Mouse (Mus musculus): ENCODE results near the gene Arhgap23. TPM values are rescaled to one million over a fixed set of nuclear protein-coding genes. Genes with fewer than 3 reads are reported as not detected.

The Arhgap23 gene
- polyA plus RNA-seq, 1 experiment from 2014 or later, result 12.5 TPM

- WGBS, result 34% methylated on average over 4 of the region's 4 CpGs
- Histone ChIP-seq H3K9me3 (replicated peaks) (no peaks in the 10 kb centered on the region), H3K4me3 (no peak overlapping the region), H3K27me3 (replicated peaks) (no peaks in the 10 kb centered on the region), H3K36me3 (peaks cover 7% of the 10 kb centered on the region; the same call in 1 of the 2 replicates), H3K4me1 (replicated peaks) (peaks cover 63% of the 10 kb centered on the region), H3K4me2 (no peak overlapping the region), H3K9ac (peak overlapping the region; percentile 21), H3K27ac (ENCODE audit: poor library complexity, severe bottlenecking) (peak overlapping the region; percentile 51)
- no peak for ATAC-seq (ENCODE audit: insufficient number of reproducible peaks, low FRiP score)
These were observed 7.2 kb downstream of the Arhgap23 start for GRCm38 (mm10) chr11:97422507-97422906.

DNA sequence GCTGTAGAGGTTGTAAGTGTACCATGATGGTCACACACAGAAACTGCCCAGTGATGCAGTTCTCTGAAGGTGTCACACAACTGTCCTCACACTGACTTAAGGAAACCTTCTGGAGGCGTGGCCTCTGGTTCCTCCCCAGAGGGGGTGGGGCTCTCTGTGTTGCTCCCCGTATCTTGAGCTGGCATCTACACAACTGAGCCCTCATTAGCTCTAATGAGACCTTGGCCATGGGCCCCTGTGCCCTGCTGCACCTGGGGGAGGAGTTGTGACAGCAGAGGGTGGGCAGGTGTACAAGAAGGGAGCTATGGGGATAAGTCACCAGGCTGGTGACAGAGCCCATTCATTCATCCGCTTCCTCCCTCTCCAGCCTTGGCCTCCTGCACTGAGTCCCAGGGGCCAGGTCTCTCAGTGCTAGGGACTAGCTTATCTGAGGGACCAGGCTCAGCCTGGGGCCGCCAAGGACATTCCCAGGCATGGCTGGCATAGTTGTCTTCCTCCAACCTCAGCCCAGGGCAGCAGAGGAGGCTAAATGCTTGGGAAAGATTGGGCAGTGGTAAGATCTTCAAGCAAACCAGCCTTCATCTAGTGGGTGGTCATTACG lies 8.9 kb downstream of the Arhgap23 start:
- Histone ChIP-seq H3K4me2 (0 out of 2 replicates have a peak overlapping the region, but pooled peaks have one; percentile 14), H3K9me3 (replicated peaks) (no peaks in the 10 kb centered on the region), H3K9ac (peak overlapping the region; percentile 20; the same call in 1 of the 2 replicates), H3K36me3 (peaks cover 7% of the 10 kb centered on the region; the same call in 1 of the 2 replicates), H3K27me3 (replicated peaks) (no peaks in the 10 kb centered on the region), H3K27ac (ENCODE audit: poor library complexity, severe bottlenecking) (peak overlapping the region; percentile 72), H3K4me1 (replicated peaks) (peaks cover 63% of the 10 kb centered on the region), H3K4me3 (no peak overlapping the region)
- ATAC-seq (ENCODE audit: insufficient number of reproducible peaks, low FRiP score), result no peak
- 26% methylated on average over 5 of the region's 5 CpGs for WGBS

DNA sequence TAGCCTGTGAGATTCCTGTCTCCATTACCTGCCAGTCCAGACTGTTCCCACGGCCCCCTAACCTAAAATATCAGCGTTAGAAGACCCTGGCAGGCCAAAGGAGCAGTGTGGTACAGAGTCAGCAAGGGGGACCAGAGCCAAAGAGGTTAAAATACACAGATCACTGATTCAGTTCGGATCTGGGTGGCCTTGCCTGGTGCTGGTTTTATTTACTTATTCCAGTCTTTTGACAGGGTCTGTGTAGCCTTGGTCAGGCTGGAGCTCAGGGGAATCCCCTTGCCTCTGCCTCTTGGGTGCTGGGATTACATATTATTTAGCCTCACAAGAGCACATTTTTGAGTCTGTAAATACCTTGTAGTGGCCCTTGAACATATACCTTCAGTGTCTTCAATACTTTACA lies 9.5 kb downstream of the Arhgap23 start:
- no peak overlapping the region; the same call in 1 of the 2 replicates for H3K9ac ChIP-seq
- peaks cover 63% of the 10 kb centered on the region for H3K4me1 ChIP-seq (replicated peaks)
- H3K36me3 ChIP-seq, result peaks cover 7% of the 10 kb centered on the region; the same call in 1 of the 2 replicates
- no peaks in the 10 kb centered on the region for H3K9me3 ChIP-seq (replicated peaks)
- 54% methylated on average over 3 of the region's 3 CpGs for WGBS
- ATAC-seq (ENCODE audit: insufficient number of reproducible peaks, low FRiP score), result no peak
- peak overlapping the region; percentile 72 for H3K27ac ChIP-seq (ENCODE audit: poor library complexity, severe bottlenecking)
- no peak overlapping the region for H3K4me3 ChIP-seq
- no peak overlapping the region for H3K4me2 ChIP-seq
- H3K27me3 ChIP-seq (replicated peaks), result no peaks in the 10 kb centered on the region

DNA sequence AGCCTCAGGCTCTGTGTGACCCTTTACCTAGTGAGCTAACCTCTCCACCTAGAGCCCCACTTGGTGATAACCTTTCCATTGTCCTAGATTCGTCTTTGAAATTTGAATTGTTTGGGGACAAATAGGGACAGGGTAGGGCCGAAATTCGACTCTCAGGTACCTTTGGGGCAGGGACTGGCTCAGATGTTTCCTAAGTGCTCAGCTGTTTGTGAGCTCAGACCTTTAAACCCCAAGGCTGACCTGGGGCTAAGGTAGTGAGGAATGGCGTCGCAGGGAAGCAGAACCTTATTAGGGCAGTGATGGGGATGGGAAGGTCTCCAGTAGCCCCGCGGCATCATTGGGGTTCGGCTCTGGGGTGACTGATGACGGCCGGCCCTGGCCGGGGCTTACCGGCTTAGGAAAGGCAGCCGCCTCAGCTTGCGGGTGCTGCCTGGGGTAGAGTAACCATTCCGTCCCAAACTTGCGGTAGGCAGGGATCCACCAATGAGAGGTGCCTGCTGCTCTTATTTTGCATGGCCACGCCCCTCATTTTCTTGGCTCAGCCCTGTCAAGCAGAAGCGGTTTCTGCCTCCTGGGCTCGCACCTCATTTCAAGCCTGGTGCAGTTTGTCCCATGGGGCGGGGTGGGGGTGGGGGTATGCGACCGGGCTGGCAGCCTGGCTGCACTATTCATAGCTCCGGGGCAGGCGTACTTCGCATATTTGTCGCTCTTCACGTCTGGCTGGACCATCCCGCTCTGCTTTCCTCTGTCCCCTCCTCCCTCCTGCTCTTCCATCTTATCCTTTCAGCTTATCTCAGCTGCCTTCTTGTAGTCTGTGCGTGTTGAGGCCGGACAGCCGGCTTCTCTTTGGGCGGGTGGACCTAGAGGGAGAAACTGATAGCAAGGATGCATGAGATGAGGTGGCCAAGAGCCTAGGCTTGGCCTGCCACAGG lies 12.7 kb downstream of the Arhgap23 start:
- H3K4me3 ChIP-seq, result peak overlapping the region; percentile 51
- H3K4me2 ChIP-seq, result peak overlapping the region; percentile 84
- peaks cover 10% of the 10 kb centered on the region; the same call in 1 of the 2 replicates for H3K36me3 ChIP-seq
- under 1% methylated on average over 32 of the region's 32 CpGs for WGBS
- H3K4me1 ChIP-seq (replicated peaks), result peaks cover 68% of the 10 kb centered on the region
- H3K9me3 ChIP-seq (replicated peaks), result no peaks in the 10 kb centered on the region
- peak; percentile 88 for ATAC-seq (ENCODE audit: insufficient number of reproducible peaks, low FRiP score)
- peak overlapping the region; percentile 70 for H3K9ac ChIP-seq
- peak overlapping the region; percentile 96 for H3K27ac ChIP-seq (ENCODE audit: poor library complexity, severe bottlenecking)
- no peaks in the 10 kb centered on the region for H3K27me3 ChIP-seq (replicated peaks)

DNA sequence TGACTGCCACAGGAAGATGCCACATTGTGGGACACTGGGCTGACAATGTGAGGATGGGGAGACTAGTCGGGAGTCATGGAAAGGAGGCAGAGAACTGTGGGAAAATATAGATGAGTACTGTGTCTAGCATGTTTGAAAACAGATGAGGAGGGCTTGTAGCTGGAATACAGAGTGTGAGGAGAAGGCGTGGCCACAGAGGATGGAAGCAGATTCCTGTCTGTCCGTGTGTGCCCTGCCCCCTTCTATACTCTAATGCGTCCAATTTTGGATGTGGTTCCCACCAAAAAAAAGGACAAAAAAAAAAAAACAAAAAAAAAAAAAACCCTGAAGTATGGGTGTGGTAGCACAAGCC lies 13.4 kb downstream of the Arhgap23 start:
- H3K4me3 ChIP-seq, result peak overlapping the region; percentile 51
- peak overlapping the region; percentile 47 for H3K9ac ChIP-seq
- peaks cover 10% of the 10 kb centered on the region; the same call in 1 of the 2 replicates for H3K36me3 ChIP-seq
- peak overlapping the region; percentile 96 for H3K27ac ChIP-seq (ENCODE audit: poor library complexity, severe bottlenecking)
- H3K4me2 ChIP-seq, result peak overlapping the region; percentile 84
- WGBS, result 22% methylated on average over 4 of the region's 4 CpGs
- ATAC-seq (ENCODE audit: insufficient number of reproducible peaks, low FRiP score), result peak; percentile 13; the same call in 1 of the 2 replicates
- no peaks in the 10 kb centered on the region for H3K27me3 ChIP-seq (replicated peaks)
- no peaks in the 10 kb centered on the region for H3K9me3 ChIP-seq (replicated peaks)
- peaks cover 65% of the 10 kb centered on the region for H3K4me1 ChIP-seq (replicated peaks)

DNA sequence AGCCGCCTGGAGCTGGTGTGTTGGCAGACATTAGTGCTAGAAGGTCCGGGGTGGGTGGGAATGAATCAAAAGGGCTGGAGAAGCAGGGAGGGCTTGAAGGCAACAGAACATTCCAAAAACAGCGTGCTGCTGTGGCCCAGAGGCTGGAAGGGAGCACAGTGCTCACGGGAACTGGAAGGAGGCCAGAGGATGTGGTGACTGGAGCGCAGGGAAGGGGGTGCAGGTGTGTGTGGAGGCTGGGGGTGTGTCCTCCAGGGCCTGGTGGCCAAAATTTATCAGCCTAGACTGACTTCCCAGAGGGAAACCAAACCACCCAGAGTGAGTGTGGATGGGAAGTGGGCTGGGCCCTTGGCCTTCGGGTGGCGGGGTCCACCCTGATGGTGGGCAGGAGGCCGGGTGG lies 14.3 kb downstream of the Arhgap23 start:
- Histone ChIP-seq H3K9me3 (replicated peaks) (no peaks in the 10 kb centered on the region), H3K36me3 (peaks cover 10% of the 10 kb centered on the region; the same call in 1 of the 2 replicates), H3K9ac (peak overlapping the region; percentile 44; the same call in 1 of the 2 replicates), H3K4me2 (no peak overlapping the region), H3K27ac (ENCODE audit: poor library complexity, severe bottlenecking) (peak overlapping the region; percentile 96), H3K4me1 (replicated peaks) (peaks cover 58% of the 10 kb centered on the region), H3K4me3 (no peak overlapping the region), H3K27me3 (replicated peaks) (no peaks in the 10 kb centered on the region)
- 67% methylated on average over 8 of the region's 8 CpGs for WGBS
- no peak for ATAC-seq (ENCODE audit: insufficient number of reproducible peaks, low FRiP score)

DNA sequence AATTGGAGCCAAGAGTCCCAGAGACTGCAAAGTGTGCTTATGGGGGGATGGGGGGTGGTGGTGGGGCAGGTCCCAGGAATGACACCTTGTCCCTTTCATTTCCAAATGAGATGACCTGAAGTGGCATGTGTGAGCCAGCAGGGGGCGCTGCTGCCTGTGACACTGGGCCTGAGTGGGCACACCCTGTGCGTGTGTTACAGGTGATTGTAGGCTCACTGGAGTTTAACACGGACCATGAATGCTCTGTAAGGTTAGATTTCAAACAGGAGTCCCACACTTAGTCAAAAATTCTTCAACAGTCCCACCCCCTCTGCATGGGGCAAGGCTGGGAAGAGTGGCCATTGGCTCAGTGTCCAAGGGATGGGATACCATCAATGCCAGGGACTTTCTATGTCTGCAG lies 16.7 kb downstream of the Arhgap23 start:
- Histone ChIP-seq H3K4me3 (no peak overlapping the region), H3K9ac (no peak overlapping the region), H3K36me3 (0 out of 2 replicates have a peak, but pooled peaks cover 7% of the 10 kb centered on the region), H3K27ac (ENCODE audit: poor library complexity, severe bottlenecking) (no peak overlapping the region), H3K27me3 (replicated peaks) (no peaks in the 10 kb centered on the region), H3K4me2 (no peak overlapping the region), H3K9me3 (replicated peaks) (no peaks in the 10 kb centered on the region), H3K4me1 (replicated peaks) (peaks cover 75% of the 10 kb centered on the region)
- WGBS, result 13% methylated on average over 3 of the region's 3 CpGs
- no peak for ATAC-seq (ENCODE audit: insufficient number of reproducible peaks, low FRiP score)

- no peak overlapping the region for H3K4me3 ChIP-seq
- no peaks in the 10 kb centered on the region for H3K27me3 ChIP-seq (replicated peaks)
- WGBS, result 69% methylated on average over 8 of the region's 8 CpGs
- no peak overlapping the region for H3K4me2 ChIP-seq
- 0 out of 2 replicates have a peak, but pooled peaks cover 7% of the 10 kb centered on the region for H3K36me3 ChIP-seq
- peaks cover 75% of the 10 kb centered on the region for H3K4me1 ChIP-seq (replicated peaks)
- H3K9me3 ChIP-seq (replicated peaks), result no peaks in the 10 kb centered on the region
- no peak overlapping the region for H3K9ac ChIP-seq
- 0 out of 2 replicates have a peak overlapping the region, but pooled peaks have one; percentile 3 for H3K27ac ChIP-seq (ENCODE audit: poor library complexity, severe bottlenecking)
- ATAC-seq (ENCODE audit: insufficient number of reproducible peaks, low FRiP score), result no peak
These were observed 17.7 kb downstream of the Arhgap23 start for GRCm38 (mm10) chr11:97432983-97433539.

- H3K4me3 ChIP-seq, result no peak overlapping the region
- no peak overlapping the region for H3K4me2 ChIP-seq
- 78% methylated on average over 8 of the region's 8 CpGs for WGBS
- no peak for ATAC-seq (ENCODE audit: insufficient number of reproducible peaks, low FRiP score)
- H3K36me3 ChIP-seq, result 0 out of 2 replicates have a peak, but pooled peaks cover 7% of the 10 kb centered on the region
- H3K9me3 ChIP-seq (replicated peaks), result no peaks in the 10 kb centered on the region
- H3K4me1 ChIP-seq (replicated peaks), result peaks cover 76% of the 10 kb centered on the region
- no peaks in the 10 kb centered on the region for H3K27me3 ChIP-seq (replicated peaks)
- H3K27ac ChIP-seq (ENCODE audit: poor library complexity, severe bottlenecking), result no peak overlapping the region
- no peak overlapping the region for H3K9ac ChIP-seq
These were observed 18.8 kb downstream of the Arhgap23 start for GRCm38 (mm10) chr11:97434121-97434520.

DNA sequence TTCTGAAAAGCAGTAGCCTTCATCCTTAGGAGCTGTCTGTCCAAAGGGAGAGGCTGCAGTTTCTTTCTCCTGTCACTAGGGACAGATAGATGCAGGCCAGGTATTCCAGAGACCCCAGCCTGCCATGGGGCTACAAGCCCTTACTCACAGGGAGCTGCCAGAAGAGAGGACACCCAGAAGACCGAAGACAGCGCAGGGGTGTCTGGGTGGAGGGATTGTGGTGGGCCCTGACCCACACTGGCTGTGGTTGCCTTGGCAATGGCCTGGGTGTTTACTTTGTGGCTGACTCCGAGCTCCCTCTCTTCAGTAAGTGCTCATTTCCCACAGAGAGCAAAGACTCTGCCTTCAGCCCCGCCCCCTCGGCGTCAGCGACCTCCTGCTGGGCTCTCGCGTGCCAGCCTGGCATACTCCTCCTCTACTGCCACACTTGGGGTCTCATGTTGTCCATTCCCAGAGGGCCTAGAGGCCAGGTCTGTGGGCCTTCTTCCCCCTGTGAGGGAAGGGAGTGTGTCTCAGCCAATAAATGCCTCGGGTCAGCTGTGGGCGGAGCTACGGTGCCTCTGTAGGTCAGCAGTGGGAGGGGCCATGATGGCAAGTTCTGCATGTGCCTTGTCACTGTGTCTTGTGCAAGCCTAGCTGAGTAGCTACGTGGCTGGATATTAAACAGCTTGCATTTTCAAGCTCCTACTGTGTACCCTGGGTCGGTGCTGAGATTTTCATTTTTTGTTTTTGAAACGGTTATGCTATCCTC lies 19.5 kb downstream of the Arhgap23 start:
- 4% methylated on average over 15 of the region's 15 CpGs for WGBS
- Histone ChIP-seq H3K27ac (ENCODE audit: poor library complexity, severe bottlenecking) (peak overlapping the region; percentile 99), H3K9me3 (replicated peaks) (no peaks in the 10 kb centered on the region), H3K36me3 (0 out of 2 replicates have a peak, but pooled peaks cover 7% of the 10 kb centered on the region), H3K4me1 (replicated peaks) (peaks cover 76% of the 10 kb centered on the region), H3K4me2 (peak overlapping the region; percentile 69), H3K4me3 (peak overlapping the region; percentile 40), H3K27me3 (replicated peaks) (no peaks in the 10 kb centered on the region), H3K9ac (peak overlapping the region; percentile 57)
- ATAC-seq (ENCODE audit: insufficient number of reproducible peaks, low FRiP score), result peak; percentile 85
